Mouse (Mus musculus) C2C12 (cell line): ENCODE results near the gene Dlgap3.

Experiments used
- CEBPB ChIP-seq: IDR thresholded peaks from one replicate; pipeline ENCODE4 v1.6.1; 2011; ENCODE audit warnings: low read depth, mild to moderate bottlenecking, control low read depth, moderate library complexity
- CTCF ChIP-seq: IDR thresholded peaks from one replicate; pipeline ENCODE4 v1.5.1; 2011; ENCODE audit not compliant: control insufficient read depth, insufficient read depth, insufficient read length
- FOSL1 ChIP-seq: IDR thresholded peaks from one replicate; pipeline ENCODE4 v1.8.0; 2011; ENCODE audit warnings: mild to moderate bottlenecking, low read length; ENCODE audit not compliant: poor library complexity, insufficient read depth, severe bottlenecking
- MAX ChIP-seq: IDR thresholded peaks from one replicate; pipeline ENCODE4 v1.6.1; 2011; ENCODE audit warnings: mild to moderate bottlenecking, control low read depth
- MYOD1 ChIP-seq: IDR thresholded peaks from one replicate; pipeline ENCODE4 v1.6.1; 2011; ENCODE audit warnings: low read depth; ENCODE audit not compliant: control insufficient read depth, insufficient read length
- MYOG ChIP-seq: IDR thresholded peaks from one replicate; pipeline ENCODE4 v1.6.1; 2011; ENCODE audit not compliant: control insufficient read depth, insufficient read length; ENCODE audit errors: extremely low read depth
- USF1 ChIP-seq: IDR thresholded peaks from one replicate; pipeline ENCODE4 v1.6.1; 2011; ENCODE audit warnings: low read depth, mild to moderate bottlenecking, control low read depth, moderate library complexity

- TF ChIP-seq USF1 (no peak), CTCF (no peak), MAX (no peak), CEBPB (no peak), FOSL1 (no peak), MYOG (no peak), MYOD1 (no peak)
Measured at GRCm38 (mm10) chr4:127125834-127126463, 43.1 kb upstream of the Dlgap3 start.
